Mouse (Mus musculus): Measurements from ENCODE around the gene Sytl3. TPM values are rescaled to one million over a fixed set of nuclear protein-coding genes. Genes with fewer than 3 reads are reported as not detected.
"Not testable (repeated sequence)": the region's sequence is repeated elsewhere in the genome, so short reads cannot be mapped to it uniquely, and the experiment has no call there.

Sytl3 gene
- polyA plus RNA-seq, 1 experiment from 2014 or later = 0.30 TPM

DNA sequence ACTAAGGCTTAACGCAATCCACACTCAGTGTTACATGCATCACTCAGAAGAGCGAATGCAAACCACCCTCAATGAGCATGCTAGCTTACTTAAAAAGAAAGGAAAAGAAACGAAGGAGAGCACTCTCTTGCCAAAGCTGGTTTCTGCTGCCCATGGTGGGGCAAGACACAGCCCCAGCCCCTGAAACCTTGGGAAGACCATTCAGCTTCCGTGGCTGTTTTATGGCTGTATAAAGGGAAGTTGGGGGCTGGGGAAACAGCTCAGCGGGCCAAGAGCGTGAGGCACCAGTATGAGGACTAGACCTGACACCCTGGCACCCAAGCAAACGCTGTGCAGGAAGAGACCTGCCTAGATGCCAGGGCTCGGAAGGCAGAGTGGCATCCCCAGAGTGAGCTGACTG, 20.4 kb upstream of the Sytl3 start:
- H3K9ac ChIP-seq (ENCODE audit: low read length); H3K4me2 ChIP-seq (ENCODE audit: low read length); H3K27ac ChIP-seq (replicated peaks in 1 of 2; ENCODE audit: control insufficient read depth in 1 of 2, insufficient read depth in 1 of 2, low read depth in 2 of 2, low read length in 2 of 2); H3K4me3 ChIP-seq (ENCODE audit: control insufficient read depth in 1 of 2, insufficient read depth in 1 of 2, low read depth in 1 of 2, low read length in 2 of 2); ATAC-seq (ENCODE audit: insufficient number of reproducible peaks, insufficient read depth, low FRiP score, low read depth); H3K27me3 ChIP-seq (ENCODE audit: control insufficient read depth, insufficient read depth, low read length); H3K9me3 ChIP-seq (ENCODE audit: control insufficient read depth, low read length); H3K4me1 ChIP-seq (ENCODE audit: control insufficient read depth in 2 of 2, insufficient read depth in 2 of 2, low read length in 2 of 2); H3K36me3 ChIP-seq (ENCODE audit: control insufficient read depth, insufficient read depth, low read length): not testable (repeated sequence)
- 83% methylated on average over 8 of the region's 8 CpGs for WGBS

DNA sequence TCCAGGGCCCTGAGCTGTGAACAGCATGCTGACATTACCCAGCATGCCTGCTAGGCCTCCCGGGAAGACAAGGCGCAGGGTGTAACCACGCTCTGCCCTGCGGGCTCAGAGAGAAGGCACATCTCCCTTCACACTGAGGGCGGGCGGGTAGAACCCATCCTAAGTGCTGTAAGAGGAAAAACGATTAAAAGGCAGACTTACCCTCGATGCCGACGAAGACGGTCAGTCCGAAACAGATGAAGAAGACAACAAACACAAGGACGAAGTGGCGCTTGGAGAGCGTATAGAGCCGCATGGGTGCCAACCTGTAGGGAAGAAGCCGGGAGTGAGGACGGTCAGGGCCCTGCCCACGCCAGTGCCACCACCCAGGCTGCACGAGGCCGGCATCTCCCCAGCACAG, 19.4 kb upstream of the Sytl3 start:
- not testable (repeated sequence) for H3K36me3 ChIP-seq (ENCODE audit: control insufficient read depth, insufficient read depth, low read length); H3K4me2 ChIP-seq (ENCODE audit: low read length); H3K4me3 ChIP-seq (ENCODE audit: control insufficient read depth in 1 of 2, insufficient read depth in 1 of 2, low read depth in 1 of 2, low read length in 2 of 2); H3K9me3 ChIP-seq (ENCODE audit: control insufficient read depth, low read length); H3K27me3 ChIP-seq (ENCODE audit: control insufficient read depth, insufficient read depth, low read length); H3K27ac ChIP-seq (replicated peaks in 1 of 2; ENCODE audit: control insufficient read depth in 1 of 2, insufficient read depth in 1 of 2, low read depth in 2 of 2, low read length in 2 of 2); ATAC-seq (ENCODE audit: insufficient number of reproducible peaks, insufficient read depth, low FRiP score, low read depth); H3K4me1 ChIP-seq (ENCODE audit: control insufficient read depth in 2 of 2, insufficient read depth in 2 of 2, low read length in 2 of 2); H3K9ac ChIP-seq (ENCODE audit: low read length)
- 87% methylated on average over 15 of the region's 21 CpGs for WGBS

DNA sequence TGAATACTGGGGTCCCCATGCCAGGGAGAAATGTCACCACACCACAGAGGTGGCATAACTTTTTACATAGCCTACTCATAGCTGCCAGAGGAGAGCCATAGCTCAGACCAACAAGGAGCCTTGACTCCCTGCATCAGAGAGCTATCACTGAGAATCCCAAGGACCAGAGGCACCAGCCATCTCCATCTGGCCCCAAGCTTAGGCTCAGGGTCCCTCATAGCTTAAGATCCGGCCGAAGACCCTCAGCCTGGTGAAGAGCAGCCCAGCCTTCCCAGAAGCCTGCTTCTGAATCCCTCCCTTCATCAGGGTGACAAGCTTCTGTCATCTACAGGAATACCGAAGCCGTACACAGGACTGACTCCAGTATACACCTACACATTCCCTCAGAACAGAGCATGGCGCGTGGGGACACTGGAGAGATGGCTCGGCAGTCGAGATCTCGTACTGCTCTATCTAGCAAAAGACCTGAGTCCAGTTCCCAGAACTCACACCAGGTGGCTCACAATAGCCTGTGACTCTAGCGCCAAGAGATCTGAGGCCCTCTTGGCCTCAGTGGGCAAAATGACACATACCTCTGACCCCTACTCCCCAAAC, 18.8 kb upstream of the Sytl3 start:
- H3K4me1 ChIP-seq (ENCODE audit: control insufficient read depth in 2 of 2, insufficient read depth in 2 of 2, low read length in 2 of 2); H3K27ac ChIP-seq (replicated peaks in 1 of 2; ENCODE audit: control insufficient read depth in 1 of 2, insufficient read depth in 1 of 2, low read depth in 2 of 2, low read length in 2 of 2); ATAC-seq (ENCODE audit: insufficient number of reproducible peaks, insufficient read depth, low FRiP score, low read depth); H3K9me3 ChIP-seq (ENCODE audit: control insufficient read depth, low read length); H3K36me3 ChIP-seq (ENCODE audit: control insufficient read depth, insufficient read depth, low read length); H3K27me3 ChIP-seq (ENCODE audit: control insufficient read depth, insufficient read depth, low read length); H3K4me2 ChIP-seq (ENCODE audit: low read length); H3K9ac ChIP-seq (ENCODE audit: low read length); H3K4me3 ChIP-seq (ENCODE audit: control insufficient read depth in 1 of 2, insufficient read depth in 1 of 2, low read depth in 1 of 2, low read length in 2 of 2): not testable (repeated sequence)
- WGBS = 86% methylated on average over 10 of the region's 10 CpGs

DNA sequence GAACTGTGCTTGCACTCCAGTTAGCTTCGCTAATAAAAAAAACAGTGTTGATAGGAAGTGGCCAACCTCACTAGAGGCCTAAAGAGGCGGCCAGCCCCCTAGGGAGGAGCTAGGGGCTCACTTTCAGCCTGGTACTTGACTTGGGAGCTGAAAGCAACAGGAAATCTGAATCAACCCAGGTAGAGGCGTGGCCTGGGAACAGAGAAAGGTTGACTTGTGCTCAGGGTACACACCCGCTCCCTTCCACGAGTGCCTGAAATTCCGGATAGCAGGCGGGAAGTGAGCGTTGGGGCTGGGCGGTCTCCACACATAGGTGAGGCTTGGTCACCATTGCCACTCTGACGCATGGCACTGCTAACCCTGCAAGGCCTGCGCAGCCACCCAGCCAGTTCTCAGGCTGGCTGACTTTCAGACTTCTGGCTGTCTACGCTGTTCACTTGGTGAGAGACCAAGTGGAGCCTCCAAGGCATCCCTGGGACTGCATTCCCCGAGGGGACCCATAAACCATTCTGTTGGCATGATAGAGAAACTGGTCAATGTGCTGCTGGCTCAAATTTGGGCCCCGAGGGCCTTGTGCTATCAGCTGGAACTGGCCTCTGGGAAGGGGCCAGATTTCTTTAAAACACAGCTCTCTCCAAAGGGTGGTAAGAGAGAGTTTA, 18.0 kb upstream of the Sytl3 start:
- 73% methylated on average over 14 of the region's 14 CpGs for WGBS
- not testable (repeated sequence) for H3K4me1 ChIP-seq (ENCODE audit: control insufficient read depth in 2 of 2, insufficient read depth in 2 of 2, low read length in 2 of 2); H3K4me2 ChIP-seq (ENCODE audit: low read length); H3K36me3 ChIP-seq (ENCODE audit: control insufficient read depth, insufficient read depth, low read length); H3K9me3 ChIP-seq (ENCODE audit: control insufficient read depth, low read length); H3K9ac ChIP-seq (ENCODE audit: low read length); H3K27me3 ChIP-seq (ENCODE audit: control insufficient read depth, insufficient read depth, low read length); H3K4me3 ChIP-seq (ENCODE audit: control insufficient read depth in 1 of 2, insufficient read depth in 1 of 2, low read depth in 1 of 2, low read length in 2 of 2); ATAC-seq (ENCODE audit: insufficient number of reproducible peaks, insufficient read depth, low FRiP score, low read depth); H3K27ac ChIP-seq (replicated peaks in 1 of 2; ENCODE audit: control insufficient read depth in 1 of 2, insufficient read depth in 1 of 2, low read depth in 2 of 2, low read length in 2 of 2)

DNA sequence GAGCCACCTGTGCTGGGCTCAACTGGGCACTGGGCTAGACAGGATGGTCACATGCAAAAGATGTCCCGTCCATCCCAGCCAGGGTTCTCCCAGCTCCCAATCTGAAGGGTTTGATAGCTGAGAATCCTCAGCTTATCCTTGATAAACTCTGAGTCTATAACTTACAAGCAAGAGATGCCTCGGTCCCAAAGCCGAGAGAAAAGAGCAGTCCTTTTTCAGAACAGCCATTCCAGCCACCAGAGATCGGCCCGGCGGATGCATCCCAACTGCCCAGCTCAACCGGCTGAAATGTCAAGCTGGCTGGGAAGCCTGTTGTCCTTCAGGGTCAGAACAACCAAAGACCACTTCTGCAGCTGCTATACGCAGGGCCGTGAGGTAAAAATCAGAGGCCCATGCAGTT, 14.7 kb upstream of the Sytl3 start:
- H3K4me2 ChIP-seq (ENCODE audit: low read length); H3K9me3 ChIP-seq (ENCODE audit: control insufficient read depth, low read length); ATAC-seq (ENCODE audit: insufficient number of reproducible peaks, insufficient read depth, low FRiP score, low read depth); H3K27me3 ChIP-seq (ENCODE audit: control insufficient read depth, insufficient read depth, low read length); H3K36me3 ChIP-seq (ENCODE audit: control insufficient read depth, insufficient read depth, low read length); H3K4me3 ChIP-seq (ENCODE audit: control insufficient read depth in 1 of 2, insufficient read depth in 1 of 2, low read depth in 1 of 2, low read length in 2 of 2); H3K4me1 ChIP-seq (ENCODE audit: control insufficient read depth in 2 of 2, insufficient read depth in 2 of 2, low read length in 2 of 2); H3K27ac ChIP-seq (replicated peaks in 1 of 2; ENCODE audit: control insufficient read depth in 1 of 2, insufficient read depth in 1 of 2, low read depth in 2 of 2, low read length in 2 of 2); H3K9ac ChIP-seq (ENCODE audit: low read length): not testable (repeated sequence)
- 87% methylated on average over 7 of the region's 9 CpGs for WGBS

DNA sequence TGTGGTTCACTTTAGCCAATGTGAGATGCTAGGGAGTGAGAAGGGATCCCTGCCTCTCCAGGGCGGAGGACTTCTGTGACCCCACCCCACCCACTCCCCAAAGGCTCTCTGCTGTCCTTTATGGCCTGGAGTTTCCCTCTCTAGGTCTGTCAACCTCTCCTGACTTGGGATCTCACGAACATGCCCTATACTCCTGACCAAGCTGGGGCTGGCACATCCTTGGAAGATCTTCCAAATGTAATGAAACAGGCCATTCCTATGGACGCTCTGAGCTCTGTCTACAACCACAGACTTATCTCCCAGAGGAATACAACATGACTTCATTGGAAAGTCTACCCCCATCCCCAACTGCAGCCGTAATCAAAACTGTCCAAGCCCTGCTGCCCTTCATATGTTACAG, 14.2 kb upstream of the Sytl3 start:
- not testable (repeated sequence) for H3K36me3 ChIP-seq (ENCODE audit: control insufficient read depth, insufficient read depth, low read length); ATAC-seq (ENCODE audit: insufficient number of reproducible peaks, insufficient read depth, low FRiP score, low read depth); H3K4me3 ChIP-seq (ENCODE audit: control insufficient read depth in 1 of 2, insufficient read depth in 1 of 2, low read depth in 1 of 2, low read length in 2 of 2); H3K9me3 ChIP-seq (ENCODE audit: control insufficient read depth, low read length); H3K9ac ChIP-seq (ENCODE audit: low read length); H3K27ac ChIP-seq (replicated peaks in 1 of 2; ENCODE audit: control insufficient read depth in 1 of 2, insufficient read depth in 1 of 2, low read depth in 2 of 2, low read length in 2 of 2); H3K27me3 ChIP-seq (ENCODE audit: control insufficient read depth, insufficient read depth, low read length); H3K4me2 ChIP-seq (ENCODE audit: low read length); H3K4me1 ChIP-seq (ENCODE audit: control insufficient read depth in 2 of 2, insufficient read depth in 2 of 2, low read length in 2 of 2)
- 77% methylated on average over 4 of the region's 4 CpGs for WGBS

DNA sequence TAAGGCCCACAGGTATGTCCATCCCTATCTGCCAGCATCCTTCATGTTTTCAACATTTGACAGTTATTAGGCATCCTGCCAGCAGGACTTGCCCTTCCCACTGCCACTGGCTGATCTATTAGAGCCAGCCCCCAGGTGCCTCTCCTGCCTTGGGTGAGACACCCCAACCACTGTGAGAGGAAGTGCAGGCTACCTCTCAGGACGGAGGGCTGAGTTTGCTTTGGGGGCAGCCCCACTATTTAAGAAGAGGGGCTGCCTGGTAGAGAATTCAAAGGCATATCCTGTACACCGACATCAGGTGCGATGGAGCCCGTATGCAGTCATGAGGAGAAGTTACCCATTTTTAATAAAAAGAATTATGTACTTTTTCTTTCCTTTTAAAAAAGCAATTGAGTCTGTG, 13.2 kb upstream of the Sytl3 start:
- ATAC-seq (ENCODE audit: insufficient number of reproducible peaks, insufficient read depth, low FRiP score, low read depth) = not testable (repeated sequence)
- WGBS = 78% methylated on average over 3 of the region's 4 CpGs

DNA sequence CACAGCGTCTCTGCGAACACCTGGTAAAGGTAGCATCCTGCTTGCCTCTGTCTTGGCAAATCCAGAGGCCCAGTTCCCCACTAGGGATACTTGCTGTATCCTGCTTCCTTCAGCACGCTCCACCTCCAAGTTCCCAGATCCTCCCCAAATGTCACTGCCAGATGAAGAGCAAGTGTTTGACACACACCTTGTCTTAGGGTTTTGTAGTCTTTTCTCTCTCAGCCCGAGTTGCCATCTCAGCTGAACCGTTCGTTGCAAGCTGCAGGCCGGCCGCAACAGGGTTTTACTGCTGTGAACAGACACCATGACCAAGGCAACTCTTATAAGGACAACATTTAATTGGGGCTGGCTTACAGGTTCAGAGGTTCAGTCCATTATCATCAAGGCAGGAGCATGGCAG, 12.1 kb upstream of the Sytl3 start:
- H3K4me2 ChIP-seq (ENCODE audit: low read length); H3K27ac ChIP-seq (replicated peaks in 1 of 2; ENCODE audit: control insufficient read depth in 1 of 2, insufficient read depth in 1 of 2, low read depth in 2 of 2, low read length in 2 of 2); H3K27me3 ChIP-seq (ENCODE audit: control insufficient read depth, insufficient read depth, low read length); H3K4me3 ChIP-seq (ENCODE audit: control insufficient read depth in 1 of 2, insufficient read depth in 1 of 2, low read depth in 1 of 2, low read length in 2 of 2); H3K9ac ChIP-seq (ENCODE audit: low read length); H3K9me3 ChIP-seq (ENCODE audit: control insufficient read depth, low read length); H3K36me3 ChIP-seq (ENCODE audit: control insufficient read depth, insufficient read depth, low read length); H3K4me1 ChIP-seq (ENCODE audit: control insufficient read depth in 2 of 2, insufficient read depth in 2 of 2, low read length in 2 of 2); ATAC-seq (ENCODE audit: insufficient number of reproducible peaks, insufficient read depth, low FRiP score, low read depth): not testable (repeated sequence)
- 96% methylated on average over 7 of the region's 8 CpGs for WGBS

More for the DNA sequence above, 13.2 kb upstream of the Sytl3 start:
- H3K27me3 ChIP-seq (ENCODE audit: control insufficient read depth, insufficient read depth, low read length); H3K27ac ChIP-seq (replicated peaks in 1 of 2; ENCODE audit: control insufficient read depth in 1 of 2, insufficient read depth in 1 of 2, low read depth in 2 of 2, low read length in 2 of 2); H3K9me3 ChIP-seq (ENCODE audit: control insufficient read depth, low read length); H3K4me2 ChIP-seq (ENCODE audit: low read length); H3K4me1 ChIP-seq (ENCODE audit: control insufficient read depth in 2 of 2, insufficient read depth in 2 of 2, low read length in 2 of 2); H3K4me3 ChIP-seq (ENCODE audit: control insufficient read depth in 1 of 2, insufficient read depth in 1 of 2, low read depth in 1 of 2, low read length in 2 of 2); H3K9ac ChIP-seq (ENCODE audit: low read length); H3K36me3 ChIP-seq (ENCODE audit: control insufficient read depth, insufficient read depth, low read length): not testable (repeated sequence)
